Mouse (Mus musculus): Measurements from ENCODE around the gene Gm49405. TPM values are rescaled to one million over a fixed set of nuclear protein-coding genes. Genes with fewer than 3 reads are reported as not detected.
"Not testable (repeated sequence)": the region's sequence is repeated elsewhere in the genome, so short reads cannot be mapped to it uniquely, and the experiment has no call there.

The Gm49405 gene
- total RNA-seq, 2 experiments from 2014 or later, result 1.4 to 1.6 TPM

GRCm38 (mm10) chr19:4045966-4046865 is 45.8 kb downstream of the Gm49405 start, which contains the start of gene Gstp2:
Gene Gstp2 (minus strand): TSS chr19:4046023.
- intact Hi-C loops (cut with DNase I), result no loop called here
- DNase-seq, result peak; percentile 86 to 88

GRCm38 (mm10) chr19:4046866-4047254 is 46.4 kb downstream of the Gm49405 start:
- DNase-seq, result no peak
- intact Hi-C loops (cut with DNase I), result loop anchor here (1.0 kb wide), 1 partner anchor 28 kb away; no protein-coding TSS in a partner anchor

GRCm38 (mm10) chr19:4047859-4048258 is 47.4 kb downstream of the Gm49405 start:
- DNase-seq, result peak; percentile 78 to 90
- intact Hi-C loops (cut with DNase I), result loop anchor here (1.0 kb wide), 1 partner anchor 29 kb away; no protein-coding TSS in a partner anchor

DNA sequence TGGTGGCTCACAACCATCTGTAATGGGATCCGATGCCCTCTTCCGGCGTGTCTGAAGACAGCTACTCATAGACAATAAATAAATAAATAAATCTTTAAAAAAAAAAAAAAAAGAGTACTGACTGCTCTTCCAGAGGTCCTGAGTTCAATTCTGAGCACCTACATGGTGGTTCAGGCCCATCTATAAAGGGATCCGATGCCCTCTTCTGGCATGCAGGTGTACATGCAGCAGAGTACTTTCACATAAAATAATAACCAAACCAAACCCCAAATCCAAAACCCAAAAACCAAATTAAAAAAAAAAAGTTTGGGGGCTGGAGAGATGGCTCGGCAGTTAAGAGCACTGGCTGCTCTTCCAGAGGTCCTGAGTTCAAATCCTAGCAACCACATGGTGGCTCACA is 48.6 kb downstream of the Gm49405 start:
- DNase-seq; intact Hi-C loops (cut with DNase I): not testable (repeated sequence)

DNA sequence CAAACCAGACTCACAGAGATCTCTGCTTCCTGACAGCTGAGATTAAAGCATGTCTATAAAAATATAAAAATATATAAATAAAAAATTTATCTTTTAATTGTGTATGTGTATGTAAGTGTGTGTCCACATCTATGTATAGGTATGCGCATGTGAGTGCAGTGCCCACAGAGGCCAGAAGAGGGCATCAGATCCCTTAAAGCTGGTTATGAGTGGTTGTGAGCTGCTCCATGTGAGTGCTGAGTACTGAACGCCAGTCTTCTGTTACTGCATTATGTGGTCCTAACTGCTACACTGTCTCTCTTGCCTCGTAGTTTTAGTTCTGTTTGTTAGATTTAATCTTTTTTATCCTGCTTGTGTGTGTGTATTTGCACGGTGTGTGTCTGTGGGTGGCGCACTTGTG is 50.6 kb downstream of the Gm49405 start:
- intact Hi-C loops (cut with DNase I), result no loop called here
- no peak for DNase-seq

DNA sequence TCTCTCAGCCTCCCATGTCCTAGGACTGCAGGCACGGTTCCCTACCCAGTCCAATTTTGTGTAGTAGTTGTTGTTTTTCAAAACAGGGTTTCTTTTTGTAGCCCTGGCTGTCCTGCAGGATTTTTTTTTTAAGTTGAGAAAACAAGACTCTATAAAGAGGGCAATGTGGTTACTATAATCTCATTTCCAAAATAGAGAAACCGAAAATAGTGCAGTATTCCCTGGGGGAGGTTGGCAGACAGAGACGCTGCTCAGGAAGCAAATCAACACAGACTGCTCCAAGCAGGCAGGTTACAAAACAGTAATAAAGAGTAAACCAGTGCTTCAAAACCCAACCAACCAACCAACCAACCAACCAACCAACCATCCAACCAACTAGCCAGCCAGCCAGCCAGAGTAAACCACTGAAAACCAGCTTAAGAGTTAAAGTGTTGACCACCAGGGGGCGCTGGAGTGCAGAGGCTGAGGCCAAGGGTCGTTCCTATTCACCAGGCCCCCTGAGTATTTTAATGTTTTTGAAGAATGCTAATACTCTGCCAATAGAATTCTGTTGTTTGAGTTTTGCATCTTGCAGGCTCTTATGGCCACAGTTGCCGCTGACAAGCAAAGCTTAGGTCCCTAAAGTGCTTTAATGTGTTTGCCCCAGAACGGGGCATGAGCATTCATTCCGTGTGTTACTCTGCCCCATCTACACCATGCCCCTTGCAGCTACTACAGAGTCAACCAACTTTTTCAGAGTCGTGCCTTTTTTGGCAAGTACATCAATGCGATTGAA is 51.5 kb downstream of the Gm49405 start:
- intact Hi-C loops (cut with DNase I), result loop anchor here (1.0 to 2.0 kb wide), 2 partner anchors 33 to 176 kb away; no protein-coding TSS in a partner anchor

GRCm38 (mm10) chr19:4052516-4053030 is 52.1 kb downstream of the Gm49405 start:
- intact Hi-C loops (cut with DNase I), result loop anchor here (1.0 to 2.0 kb wide), 2 partner anchors 32 to 176 kb away; no protein-coding TSS in a partner anchor
- no peak for DNase-seq

More for the DNA sequence above, 51.5 kb downstream of the Gm49405 start:
- peak; percentile 73 to 85 for DNase-seq

- no peak for DNase-seq
- intact Hi-C loops (cut with DNase I), result no loop called here
Measured at GRCm38 (mm10) chr19:4054613-4055012, 54.2 kb downstream of the Gm49405 start.

Other genes with a start within 250 kb of the Gm49405 start
- 10 to 100 TPM; 36.7 to 38.9 TPM for gene Kmt5b, start 233.2 kb upstream of the Gm49405 start, total RNA-seq (2021)
- gene Chka, start 148.9 kb upstream of the Gm49405 start, total RNA-seq (2021), result 10 to 100 TPM; 12.1 to 17.8 TPM
- gene Tcirg1, start 93.5 kb upstream of the Gm49405 start, total RNA-seq (2021), result 10 to 100 TPM; 15.7 to 16.2 TPM
- 100 to 1,000 TPM; 358 to 371 TPM for gene Ndufs8, start 87.9 kb upstream of the Gm49405 start, total RNA-seq (2021)
- gene Aldh3b1, start 70.8 kb upstream of the Gm49405 start, total RNA-seq (2021), result 1 to 10 TPM; 2.6 to 2.7 TPM
- gene Unc93b1, start 65.4 kb upstream of the Gm49405 start, total RNA-seq (2021), result 10 to 100 TPM; 19.7 to 24.5 TPM
- gene Aldh3b3, start 42.0 kb upstream of the Gm49405 start, total RNA-seq (2021), result under 1 TPM; 0.10 to 0.24 TPM
- gene Aldh3b2, start 28.3 kb upstream of the Gm49405 start, total RNA-seq (2021), result under 1 TPM; 0.32 to 0.72 TPM
- gene Acy3, start 14.1 kb upstream of the Gm49405 start, total RNA-seq (2021), result 10 to 100 TPM; 12.8 to 13.4 TPM
- gene Tbx10, start 7.9 kb upstream of the Gm49405 start, total RNA-seq (2021), result not detected
- gene Nudt8, start within 50 bp of the Gm49405 start, total RNA-seq (2021), result 10 to 100 TPM; 61.2 to 71.2 TPM
- 100 to 1,000 TPM; 102 to 103 TPM for gene Doc2g, start 2.7 kb downstream of the Gm49405 start, total RNA-seq (2021)
- gene Ndufv1, start 12.2 kb downstream of the Gm49405 start, total RNA-seq (2021), result 100 to 1,000 TPM; 960 to 987 TPM
- gene Gstp1, start 37.4 kb downstream of the Gm49405 start, total RNA-seq (2021), result 100 to 1,000 TPM; 270 to 278 TPM
- 10 to 100 TPM; 87.3 to 90.7 TPM for gene Gstp2, start 45.4 kb downstream of the Gm49405 start, total RNA-seq (2021)
- gene Gstp3, start 58.9 kb downstream of the Gm49405 start, total RNA-seq (2021), result not detected
- gene Cabp2, start 81.0 kb downstream of the Gm49405 start, total RNA-seq (2021), result not detected
- 10 to 100 TPM; 21.9 to 26.3 TPM for gene Cdk2ap2, start 96.6 kb downstream of the Gm49405 start, total RNA-seq (2021)
- 10 to 100 TPM; 30.8 to 32.8 TPM for gene Pitpnm1, start 99.4 kb downstream of the Gm49405 start, total RNA-seq (2021)
- gene Aip, start 125.2 kb downstream of the Gm49405 start, total RNA-seq (2021), result 10 to 100 TPM; 47.7 to 62.6 TPM
- gene Gpr152, start 139.2 kb downstream of the Gm49405 start, total RNA-seq (2021), result not detected
- not detected for gene Cabp4, start 143.4 kb downstream of the Gm49405 start, total RNA-seq (2021)
- gene Coro1b, start 148.0 kb downstream of the Gm49405 start, total RNA-seq (2021), result 10 to 100 TPM; 87.2 to 90.7 TPM
- 1 to 10 TPM; 1.6 to 2.2 TPM for gene Ptprcap, start 153.0 kb downstream of the Gm49405 start, total RNA-seq (2021)
- 10 to 100 TPM; 22.4 to 24.3 TPM for gene Rps6kb2, start 162.7 kb downstream of the Gm49405 start, total RNA-seq (2021)
- gene Carns1, start 174.9 kb downstream of the Gm49405 start, total RNA-seq (2021), result 10 to 100 TPM; 40.2 to 53.6 TPM
- gene Tbc1d10c, start 190.7 kb downstream of the Gm49405 start, total RNA-seq (2021), result 1 to 10 TPM; 2.6 to 2.9 TPM
- 100 to 1,000 TPM; 420 to 454 TPM for gene Ppp1ca, start 191.4 kb downstream of the Gm49405 start, total RNA-seq (2021)
- gene Rad9a, start 201.0 kb downstream of the Gm49405 start, total RNA-seq (2021), result 1 to 10 TPM; 6.0 to 8.6 TPM
- gene Clcf1, start 213.6 kb downstream of the Gm49405 start, total RNA-seq (2021), result 1 to 10 TPM; 1.6 to 2.5 TPM
- gene AC109138.7, start 213.7 kb downstream of the Gm49405 start, total RNA-seq (2021), result not detected
- gene Pold4, start 231.3 kb downstream of the Gm49405 start, total RNA-seq (2021), result 10 to 100 TPM; 10.7 to 13.5 TPM

Data from heart, postnatal 10 days (tissue).